Mouse (Mus musculus) granulocyte monocyte progenitor cell, adult 5-6 weeks (primary cell): ENCODE results near the gene Dcaf8. TPM values are rescaled to one million over a fixed set of nuclear protein-coding genes. Genes with fewer than 3 reads are reported as not detected.

Experiments
- ATAC-seq: replicated peaks from 2 replicates; pipeline ENCODE4 v1.8.0; 2016; ENCODE audit warnings: mild to moderate bottlenecking, moderate TSS enrichment, inconsistent platforms; ENCODE audit not compliant: poor library complexity, severe bottlenecking
- total RNA-seq, 2 experiments: library from RNA; stranded (forward) in 1 of 2; stranded (reverse) in 1 of 2; fragments of 200-712, 200-1000 nt in 1 of 2; fragments of >200 nt in 1 of 2; fragmentation: Nextera tagmentation in 1 of 2; gene quantifications; 2 replicates each; pipeline ENCODE4 v1.2.3; 2014 to 2017

The Dcaf8 gene
- total RNA-seq, 2 experiments from 2014 or later, result 68.0 to 114 TPM

GRCm38 (mm10) chr1:172141529-172141928 lies 6.4 kb upstream of the Dcaf8 start:
- no peak for ATAC-seq

GRCm38 (mm10) chr1:172143570-172143969 lies 4.3 kb upstream of the Dcaf8 start:
- ATAC-seq, result peak; percentile 57

GRCm38 (mm10) chr1:172148279-172148954 lies 533 bp downstream of the Dcaf8 start:
- peak; percentile 21 for ATAC-seq

DNA sequence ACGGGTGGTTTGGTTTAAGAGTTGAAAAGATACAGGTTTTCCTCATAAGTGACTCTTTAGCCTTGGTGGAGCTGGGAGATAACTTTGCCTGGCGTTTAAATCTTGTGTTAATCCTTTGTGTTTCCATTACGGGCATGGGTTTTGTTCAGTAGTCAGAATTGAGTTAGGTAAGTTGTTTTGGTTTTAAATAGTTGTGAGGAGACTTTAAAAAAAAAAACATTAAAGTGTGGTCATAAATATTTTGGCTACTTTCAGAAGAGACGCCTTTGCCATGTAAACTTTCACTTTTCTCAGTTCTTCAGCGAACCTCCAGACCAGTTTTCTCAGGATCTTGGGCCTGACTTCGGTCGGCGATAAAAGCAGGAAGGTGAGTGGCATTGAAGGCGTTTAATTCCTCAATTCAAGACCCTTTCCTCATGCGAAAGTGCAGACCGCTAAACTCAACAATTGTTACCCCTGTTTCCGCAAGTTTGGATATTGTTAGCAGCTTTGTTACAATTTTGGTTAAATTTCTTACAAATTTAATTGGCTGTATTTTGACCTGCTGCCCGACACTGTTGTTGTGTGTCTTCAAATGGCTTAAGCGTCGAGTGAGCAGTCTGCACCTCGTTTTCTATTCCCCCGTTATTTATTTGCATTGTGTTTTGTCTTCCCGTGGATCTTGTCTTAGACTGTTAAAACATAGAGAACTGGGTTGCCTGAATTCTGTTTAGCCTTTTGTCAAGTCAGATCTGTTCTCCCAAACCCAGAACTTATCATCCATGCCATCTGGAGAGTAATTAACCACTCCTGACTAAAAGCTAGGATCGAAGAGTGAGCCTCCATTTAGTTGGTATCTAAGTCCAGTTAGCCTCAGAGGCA lies 1.3 kb downstream of the Dcaf8 start:
- no peak for ATAC-seq

DNA sequence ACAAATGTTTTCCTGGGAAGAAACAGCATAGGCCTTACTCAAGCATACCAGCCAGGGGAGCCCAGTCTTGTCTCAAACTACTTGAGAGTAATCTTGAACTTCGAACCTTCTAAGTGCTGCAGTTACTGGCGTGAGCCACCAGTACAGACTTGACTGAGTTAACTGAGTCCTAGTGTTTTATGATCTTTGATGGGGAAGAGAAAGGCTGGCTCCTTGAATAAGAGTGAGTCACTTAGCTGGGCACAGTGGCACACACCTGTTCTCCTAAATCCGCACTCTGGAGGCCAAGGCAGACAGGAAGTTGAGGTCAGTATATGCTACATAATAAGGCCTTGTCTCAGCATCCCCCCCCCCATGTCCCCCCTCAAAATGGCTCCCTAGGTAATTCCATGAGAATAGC lies 6.7 kb downstream of the Dcaf8 start:
- peak; percentile 25; the same call in 1 of the 2 replicates for ATAC-seq

GRCm38 (mm10) chr1:172155518-172155917 lies 7.6 kb downstream of the Dcaf8 start:
- no peak for ATAC-seq

- no peak for ATAC-seq
Measured at GRCm38 (mm10) chr1:172159970-172160369, 12.1 kb downstream of the Dcaf8 start.

DNA sequence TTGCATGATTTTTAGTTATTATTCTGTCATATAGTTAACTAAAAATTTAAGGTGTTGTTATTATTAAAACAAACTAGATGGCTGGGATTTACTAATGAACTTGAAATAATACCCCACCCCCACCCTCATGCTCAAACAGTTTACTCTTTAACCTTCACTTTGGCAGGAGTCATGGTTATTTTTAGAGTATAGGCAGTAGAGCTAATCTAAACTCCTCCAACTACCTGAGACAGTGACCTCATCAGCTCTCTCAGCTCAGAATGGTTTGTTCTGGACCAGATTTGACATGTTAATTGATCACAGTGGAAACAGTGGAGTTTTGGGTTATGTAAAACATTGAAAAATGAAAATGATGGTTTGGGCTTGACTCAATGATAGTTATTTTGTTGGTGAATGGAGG lies 12.6 kb downstream of the Dcaf8 start:
- no peak for ATAC-seq

- peak; percentile 73 for ATAC-seq
Measured at GRCm38 (mm10) chr1:172162009-172162408, 14.1 kb downstream of the Dcaf8 start.

- ATAC-seq, result no peak
Measured at GRCm38 (mm10) chr1:172162959-172163358, 15.1 kb downstream of the Dcaf8 start.

- ATAC-seq, result no peak
Measured at GRCm38 (mm10) chr1:172167911-172168310, 20.0 kb downstream of the Dcaf8 start.

GRCm38 (mm10) chr1:172169809-172170208 lies 21.9 kb downstream of the Dcaf8 start:
- ATAC-seq, result no peak

- no peak for ATAC-seq
Measured at GRCm38 (mm10) chr1:172172381-172172780, 24.5 kb downstream of the Dcaf8 start.

- no peak for ATAC-seq
Measured at GRCm38 (mm10) chr1:172173181-172173580, 25.3 kb downstream of the Dcaf8 start.

DNA sequence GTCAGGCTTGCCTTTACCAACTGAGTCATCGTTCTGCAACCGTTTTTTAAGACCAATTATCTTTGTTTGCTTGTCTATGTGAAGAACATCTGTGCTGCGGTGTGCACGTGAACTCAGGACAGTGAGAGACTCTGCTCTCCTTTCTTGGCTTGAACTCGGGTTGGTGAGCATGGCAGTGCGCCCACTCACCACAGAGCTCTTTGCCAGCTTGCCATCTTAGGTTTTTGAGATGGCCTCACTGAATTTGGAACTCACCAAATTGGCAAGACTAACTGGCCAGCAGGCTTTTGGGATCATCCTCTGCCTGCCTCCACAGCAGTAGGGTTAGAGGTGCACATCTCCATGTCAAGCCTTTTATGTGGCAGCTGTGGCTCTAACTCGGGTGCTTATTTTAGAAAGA lies 29.9 kb downstream of the Dcaf8 start:
- ATAC-seq, result no peak

DNA sequence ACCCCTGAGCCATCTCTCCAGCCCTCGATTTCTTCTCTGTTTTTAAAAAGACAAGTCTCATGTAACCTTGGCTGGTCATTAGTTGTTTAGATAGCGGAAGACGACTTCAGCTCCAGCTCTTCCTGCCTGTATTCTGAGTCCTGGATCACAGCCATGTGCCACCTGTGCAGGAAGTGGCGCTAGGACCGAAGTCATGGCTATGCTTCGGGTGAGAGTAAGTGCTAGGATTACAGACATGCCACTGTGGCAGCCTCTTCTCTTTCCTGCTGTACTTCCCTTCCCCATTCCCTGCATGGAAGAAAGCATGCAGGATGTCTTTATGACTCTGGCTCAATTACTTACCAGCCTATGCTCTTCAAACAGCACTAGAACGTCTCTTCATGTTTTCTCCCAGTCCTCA lies 31.2 kb downstream of the Dcaf8 start:
- ATAC-seq, result no peak

- ATAC-seq, result no peak
Measured at GRCm38 (mm10) chr1:172180881-172181280, 33.0 kb downstream of the Dcaf8 start.

- ATAC-seq, result no peak
Measured at GRCm38 (mm10) chr1:172181777-172182176, 33.9 kb downstream of the Dcaf8 start.

DNA sequence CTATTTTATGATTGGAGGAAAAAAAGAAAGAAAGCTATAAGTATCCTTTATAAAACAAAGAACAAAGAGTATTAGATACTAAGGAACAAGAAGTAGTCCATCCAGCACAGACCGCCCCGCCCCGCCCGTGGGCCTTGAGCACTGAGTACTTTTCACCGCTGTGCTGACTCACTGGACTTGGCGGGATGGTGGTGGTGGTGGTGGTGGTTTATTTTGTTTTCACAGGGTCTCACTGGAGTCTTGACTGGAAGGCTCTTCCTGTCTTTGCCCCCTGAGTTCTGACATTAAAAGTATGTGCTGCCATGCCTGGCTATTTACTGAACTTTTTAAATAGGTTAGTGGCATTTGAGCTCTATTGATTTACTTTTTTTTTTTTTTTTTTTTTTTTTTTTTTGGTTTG lies 35.2 kb downstream of the Dcaf8 start:
- no peak for ATAC-seq

DNA sequence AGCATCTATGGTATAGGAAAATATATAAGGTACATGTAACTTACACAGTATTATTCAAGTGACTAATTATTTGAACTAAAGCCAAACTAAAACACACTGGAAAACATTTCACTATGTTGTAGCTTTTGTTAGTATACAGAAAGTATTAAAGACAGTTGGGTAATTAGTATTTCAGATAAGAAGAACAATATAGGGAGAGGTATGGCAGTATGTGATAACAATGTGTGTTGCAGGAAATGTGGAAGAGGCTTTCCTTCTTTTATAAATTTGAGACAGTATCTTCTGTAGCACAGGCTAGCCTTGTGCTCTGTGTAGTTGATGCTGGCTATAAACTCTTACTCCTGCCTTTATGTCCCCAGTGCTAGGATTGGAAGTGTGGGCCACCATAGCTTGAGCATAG lies 36.0 kb downstream of the Dcaf8 start:
- no peak for ATAC-seq

DNA sequence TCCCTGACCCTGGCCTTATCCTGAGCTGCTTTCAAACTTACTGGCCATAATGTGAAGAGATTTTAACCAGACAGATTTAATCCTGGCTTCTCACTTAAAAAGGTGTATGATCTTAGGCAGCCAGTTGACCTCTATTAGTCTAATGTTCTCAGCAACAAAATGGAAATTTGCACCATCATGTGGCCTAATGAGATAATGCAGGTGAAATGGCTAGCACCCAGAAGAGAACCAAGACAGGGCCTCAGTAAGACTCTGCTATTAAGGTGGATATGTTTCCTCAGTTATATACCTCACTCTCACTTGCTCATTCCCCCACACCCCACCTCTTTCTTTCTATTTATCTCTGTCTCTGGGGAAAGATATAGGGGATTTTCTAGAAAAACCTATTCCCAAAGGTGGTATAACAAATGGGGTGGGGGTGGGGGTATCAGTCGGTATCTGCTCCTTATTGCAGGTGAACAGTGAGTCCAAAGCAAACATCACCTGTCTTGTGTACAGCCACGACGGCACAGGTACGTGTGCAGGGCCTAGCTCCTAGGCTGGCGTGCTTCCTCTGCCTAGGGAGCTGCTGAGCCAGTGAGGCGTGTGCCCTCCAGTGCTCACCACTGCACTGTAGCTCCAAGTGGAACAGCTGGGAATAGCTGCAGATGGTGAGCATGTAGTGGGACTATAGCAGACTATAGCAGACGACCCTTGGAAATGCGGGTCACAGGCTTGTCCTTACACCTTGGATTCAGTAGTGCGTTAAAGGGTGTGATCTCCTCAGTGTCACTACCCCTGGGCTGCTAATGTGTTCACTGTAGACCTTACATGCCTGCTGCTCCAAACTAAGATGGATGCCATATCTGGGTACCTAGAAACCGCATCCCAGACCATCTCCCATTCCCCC lies 38.8 kb downstream of the Dcaf8 start:
- peak; percentile 27; the same call in 1 of the 2 replicates for ATAC-seq
